Mouse (Mus musculus) erythroblast, embryonic 14.5 days (primary cell): ENCODE data around the gene F13a1.

Experiments used
- GATA1 ChIP-seq: IDR thresholded peaks from 2 replicates; pipeline ENCODE4 v1.6.1; 2012; ENCODE audit warnings: low read length, inconsistent platforms, mixed read lengths
- TAL1 ChIP-seq: IDR thresholded peaks from 3 replicates; pipeline ENCODE4 v1.6.1; 2012; ENCODE audit warnings: low read length, inconsistent platforms, mixed read lengths

DNA sequence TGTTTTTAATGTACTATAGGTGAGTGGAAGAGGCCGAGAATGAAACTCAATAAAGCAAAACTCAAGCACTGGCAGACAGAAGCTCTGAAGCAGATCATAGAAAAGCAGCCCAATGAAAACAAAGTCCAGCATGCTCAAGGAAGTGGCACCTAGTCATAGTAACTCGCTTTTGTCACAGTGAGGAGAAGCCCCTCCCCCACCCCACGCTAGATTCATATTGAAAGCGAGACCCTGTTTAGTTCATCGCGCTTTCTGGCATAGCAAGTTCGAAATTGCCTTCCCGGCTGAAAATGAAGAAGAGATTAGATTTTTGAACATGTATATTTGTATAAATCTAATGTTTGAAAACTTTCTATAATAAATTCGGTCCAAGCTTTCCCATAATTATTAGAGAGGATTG lies 118.0 kb downstream of the F13a1 start:
- TF ChIP-seq GATA1 = no peak
- no peak for TF ChIP-seq TAL1
